Mouse (Mus musculus): ENCODE measurements around the gene Frmd4b. TPM values are rescaled to one million over a fixed set of nuclear protein-coding genes. Genes with fewer than 3 reads are reported as not detected.

Frmd4b gene
- polyA plus RNA-seq, 1 experiment, result 6.8 TPM

DNA sequence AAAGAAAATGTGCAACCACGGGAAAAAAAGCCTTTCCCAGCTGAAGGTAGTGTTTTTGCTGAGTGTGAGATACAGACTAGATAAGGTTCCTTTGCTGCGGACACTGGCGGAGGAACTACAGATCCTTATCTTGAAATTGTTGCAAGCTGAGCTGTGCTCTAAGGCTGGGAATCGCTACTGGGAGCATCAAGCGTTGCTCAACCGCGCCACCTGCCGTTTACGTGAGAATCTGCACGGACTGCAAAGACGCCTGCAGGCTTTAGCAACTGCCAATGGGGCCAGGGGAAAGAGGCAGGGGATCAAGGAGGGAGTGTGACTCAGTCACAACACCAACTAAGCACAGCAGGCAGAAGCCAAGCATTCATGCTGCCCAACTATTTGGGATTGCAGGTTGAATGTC lies 94.2 kb downstream of the Frmd4b start:
- Histone ChIP-seq H3K4me1 (ENCODE audit: control insufficient read depth, insufficient read depth, low read length) (no peaks in the 10 kb centered on the region), H3K27ac (ENCODE audit: control insufficient read depth, insufficient read depth, low read depth, low read length) (no peak overlapping the region), H3K27me3 (ENCODE audit: control insufficient read depth, insufficient read depth, low read length) (no peaks in the 10 kb centered on the region), H3K36me3 (ENCODE audit: control insufficient read depth, insufficient read depth, low read length) (no peaks in the 10 kb centered on the region), H3K4me3 (ENCODE audit: control insufficient read depth, low read depth, low read length) (no peak overlapping the region)
- TF ChIP-seq POLR2A (IDR thresholded peaks at IDR 0.05; ENCODE audit: control insufficient read depth, low read depth, low read length), result no peak
- peak; percentile 96 for TF ChIP-seq CTCF (IDR thresholded peaks at IDR 0.05; ENCODE audit: control insufficient read depth, insufficient read depth, insufficient replicate concordance, low read depth, low read length)

DNA sequence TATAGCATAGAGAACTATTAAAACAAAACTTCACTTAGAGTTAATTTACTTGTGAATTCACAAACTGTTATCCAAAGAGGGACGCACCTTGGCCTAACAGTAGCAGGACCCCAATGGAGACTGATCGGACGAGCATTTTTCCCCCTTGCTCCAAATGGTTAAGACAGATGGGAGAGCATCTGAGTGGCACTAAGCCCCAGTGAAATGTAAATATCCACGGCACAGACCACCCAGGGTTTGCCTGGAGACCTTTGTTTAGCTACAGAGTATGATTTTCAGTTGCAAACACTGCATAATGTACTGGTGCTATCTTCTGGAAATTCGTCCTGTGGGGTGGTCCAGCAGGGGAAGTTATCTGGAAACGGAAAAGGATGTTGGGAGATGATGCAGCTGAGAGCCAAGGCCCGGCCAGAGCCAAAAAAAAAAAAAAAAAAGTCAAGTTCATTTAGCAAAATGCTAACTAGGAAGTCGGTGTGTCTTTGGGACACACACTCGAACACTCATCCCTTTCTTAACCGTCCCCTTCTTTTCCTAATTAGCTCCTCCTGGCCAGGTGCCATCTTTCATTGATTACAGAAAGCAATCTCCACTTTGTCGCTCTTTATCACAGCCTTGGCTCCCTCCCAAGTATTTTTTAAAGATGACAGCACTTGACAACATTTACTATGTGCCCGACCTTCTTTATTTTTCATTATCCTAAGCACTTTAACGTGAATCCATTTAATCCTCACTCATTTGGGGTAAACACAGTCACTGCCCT lies 95.9 kb downstream of the Frmd4b start:
- no peak overlapping the region for H3K4me3 ChIP-seq (ENCODE audit: control insufficient read depth, low read depth, low read length)
- no peak overlapping the region for H3K27ac ChIP-seq (ENCODE audit: control insufficient read depth, insufficient read depth, low read depth, low read length)
- H3K4me1 ChIP-seq (ENCODE audit: control insufficient read depth, insufficient read depth, low read length), result no peaks in the 10 kb centered on the region
- no peaks in the 10 kb centered on the region for H3K36me3 ChIP-seq (ENCODE audit: control insufficient read depth, insufficient read depth, low read length)
- TF ChIP-seq POLR2A (IDR thresholded peaks at IDR 0.05; ENCODE audit: control insufficient read depth, low read depth, low read length), result no peak
- H3K27me3 ChIP-seq (ENCODE audit: control insufficient read depth, insufficient read depth, low read length), result no peaks in the 10 kb centered on the region

DNA sequence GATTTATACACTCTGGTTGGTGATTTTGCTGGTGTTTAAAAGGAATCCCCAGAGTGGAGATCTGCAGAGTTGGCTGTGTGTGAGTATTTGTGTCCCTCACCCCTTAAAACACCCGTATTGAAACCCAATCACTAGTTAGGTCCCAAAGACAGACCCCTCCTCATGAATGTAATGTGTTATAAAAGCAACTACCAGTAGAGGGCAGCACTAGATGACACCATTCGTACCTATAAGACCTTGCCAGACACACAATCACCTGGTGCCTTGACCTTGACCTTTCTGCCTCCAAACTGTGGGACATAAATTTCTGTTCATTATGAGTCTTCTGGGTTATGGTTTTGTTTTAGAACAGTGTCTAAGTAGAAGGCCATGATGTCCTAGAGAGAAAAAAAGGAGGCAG lies 96.8 kb downstream of the Frmd4b start:
- TF ChIP-seq POLR2A (IDR thresholded peaks at IDR 0.05; ENCODE audit: control insufficient read depth, low read depth, low read length), result no peak
- no peak; the same call in 1 of the 2 replicates for TF ChIP-seq CTCF (IDR thresholded peaks at IDR 0.05; ENCODE audit: control insufficient read depth, insufficient read depth, insufficient replicate concordance, low read depth, low read length)
- no peak overlapping the region for H3K4me3 ChIP-seq (ENCODE audit: control insufficient read depth, low read depth, low read length)
- H3K36me3 ChIP-seq (ENCODE audit: control insufficient read depth, insufficient read depth, low read length), result no peaks in the 10 kb centered on the region
- H3K4me1 ChIP-seq (ENCODE audit: control insufficient read depth, insufficient read depth, low read length), result no peaks in the 10 kb centered on the region
- H3K27ac ChIP-seq (ENCODE audit: control insufficient read depth, insufficient read depth, low read depth, low read length), result no peak overlapping the region
- H3K27me3 ChIP-seq (ENCODE audit: control insufficient read depth, insufficient read depth, low read length), result no peaks in the 10 kb centered on the region

DNA sequence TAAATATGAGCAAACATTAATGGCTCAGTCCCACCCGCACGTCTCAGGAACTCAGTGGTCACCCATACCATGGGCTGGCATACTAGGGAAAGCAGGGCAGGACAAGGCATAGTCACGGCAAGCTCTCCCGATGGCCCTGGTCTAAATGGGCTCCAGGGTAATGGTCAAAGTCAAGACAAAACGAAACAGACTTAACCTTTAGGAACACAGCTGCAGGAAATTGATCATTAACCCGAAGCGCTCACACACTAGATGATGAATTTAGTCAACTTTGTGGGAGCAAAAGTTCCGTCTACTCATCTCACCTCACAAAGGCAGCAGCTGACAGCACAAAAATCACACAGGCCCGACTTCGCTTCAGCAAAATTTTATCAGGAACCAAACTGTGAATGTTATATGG lies 97.8 kb downstream of the Frmd4b start:
- Histone ChIP-seq H3K27ac (ENCODE audit: control insufficient read depth, insufficient read depth, low read depth, low read length) (no peak overlapping the region), H3K4me1 (ENCODE audit: control insufficient read depth, insufficient read depth, low read length) (no peaks in the 10 kb centered on the region), H3K36me3 (ENCODE audit: control insufficient read depth, insufficient read depth, low read length) (no peaks in the 10 kb centered on the region), H3K27me3 (ENCODE audit: control insufficient read depth, insufficient read depth, low read length) (no peaks in the 10 kb centered on the region), H3K4me3 (ENCODE audit: control insufficient read depth, low read depth, low read length) (no peak overlapping the region)
- no peak for TF ChIP-seq POLR2A (IDR thresholded peaks at IDR 0.05; ENCODE audit: control insufficient read depth, low read depth, low read length)
- no peak for TF ChIP-seq CTCF (IDR thresholded peaks at IDR 0.05; ENCODE audit: control insufficient read depth, insufficient read depth, insufficient replicate concordance, low read depth, low read length)

DNA sequence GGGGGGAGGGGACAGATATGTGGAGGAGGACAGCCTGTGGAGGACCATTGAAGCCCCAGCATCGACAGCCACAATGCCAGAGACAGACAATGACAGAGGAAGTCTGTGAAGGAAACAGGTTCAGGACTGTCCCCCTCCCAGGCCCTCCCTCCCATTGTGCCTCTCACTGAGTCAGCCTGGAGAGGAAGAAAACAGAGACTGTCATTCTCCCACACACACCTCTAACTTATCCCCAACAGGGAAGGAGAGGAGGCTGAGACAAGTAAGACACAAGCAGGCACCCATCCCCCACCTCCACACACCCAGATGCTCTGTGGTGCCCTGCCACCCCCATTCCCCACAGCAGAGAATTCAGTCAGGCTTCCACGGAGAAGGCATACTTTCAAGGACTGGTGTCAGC lies 98.9 kb downstream of the Frmd4b start:
- TF ChIP-seq POLR2A (IDR thresholded peaks at IDR 0.05; ENCODE audit: control insufficient read depth, low read depth, low read length) (no peak), CTCF (IDR thresholded peaks at IDR 0.05; ENCODE audit: control insufficient read depth, insufficient read depth, insufficient replicate concordance, low read depth, low read length) (no peak)
- no peak overlapping the region for H3K4me3 ChIP-seq (ENCODE audit: control insufficient read depth, low read depth, low read length)
- H3K27ac ChIP-seq (ENCODE audit: control insufficient read depth, insufficient read depth, low read depth, low read length), result no peak overlapping the region
- no peaks in the 10 kb centered on the region for H3K36me3 ChIP-seq (ENCODE audit: control insufficient read depth, insufficient read depth, low read length)
- no peaks in the 10 kb centered on the region for H3K27me3 ChIP-seq (ENCODE audit: control insufficient read depth, insufficient read depth, low read length)
- no peaks in the 10 kb centered on the region for H3K4me1 ChIP-seq (ENCODE audit: control insufficient read depth, insufficient read depth, low read length)

DNA sequence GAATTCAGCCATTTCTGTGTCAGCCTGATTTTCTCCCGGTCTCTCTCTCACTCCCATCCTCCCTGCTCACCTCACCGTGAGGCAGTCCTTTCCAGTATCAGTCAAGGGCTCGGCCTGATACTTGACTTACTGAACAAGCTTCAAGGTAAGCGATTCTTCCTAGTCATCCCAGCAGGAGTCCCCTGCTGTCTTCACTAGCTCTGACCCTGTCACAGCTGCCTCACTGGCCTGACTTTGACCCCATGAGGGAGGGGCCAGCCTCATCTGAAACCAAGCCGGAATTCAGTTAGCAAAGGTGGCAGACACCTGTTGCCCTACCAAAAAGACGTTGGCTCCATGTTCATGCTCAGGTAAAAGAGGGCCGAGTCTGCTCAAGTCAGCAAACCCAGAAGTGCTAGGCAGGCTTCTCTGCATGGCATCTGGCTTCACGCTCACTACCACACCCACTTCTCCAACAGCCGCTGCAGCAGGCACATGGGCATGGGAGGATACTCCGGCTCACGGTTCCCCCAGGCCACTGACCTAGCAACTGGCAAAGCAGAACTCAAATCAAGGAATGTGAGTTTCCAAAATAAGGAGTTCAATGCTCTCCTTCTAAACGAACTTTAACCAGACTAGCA lies 99.6 kb downstream of the Frmd4b start:
- TF ChIP-seq POLR2A (IDR thresholded peaks at IDR 0.05; ENCODE audit: control insufficient read depth, low read depth, low read length) (no peak), CTCF (IDR thresholded peaks at IDR 0.05; ENCODE audit: control insufficient read depth, insufficient read depth, insufficient replicate concordance, low read depth, low read length) (no peak)
- Histone ChIP-seq H3K4me3 (ENCODE audit: control insufficient read depth, low read depth, low read length) (no peak overlapping the region), H3K27ac (ENCODE audit: control insufficient read depth, insufficient read depth, low read depth, low read length) (no peak overlapping the region), H3K36me3 (ENCODE audit: control insufficient read depth, insufficient read depth, low read length) (no peaks in the 10 kb centered on the region), H3K4me1 (ENCODE audit: control insufficient read depth, insufficient read depth, low read length) (no peaks in the 10 kb centered on the region), H3K27me3 (ENCODE audit: control insufficient read depth, insufficient read depth, low read length) (no peaks in the 10 kb centered on the region)

DNA sequence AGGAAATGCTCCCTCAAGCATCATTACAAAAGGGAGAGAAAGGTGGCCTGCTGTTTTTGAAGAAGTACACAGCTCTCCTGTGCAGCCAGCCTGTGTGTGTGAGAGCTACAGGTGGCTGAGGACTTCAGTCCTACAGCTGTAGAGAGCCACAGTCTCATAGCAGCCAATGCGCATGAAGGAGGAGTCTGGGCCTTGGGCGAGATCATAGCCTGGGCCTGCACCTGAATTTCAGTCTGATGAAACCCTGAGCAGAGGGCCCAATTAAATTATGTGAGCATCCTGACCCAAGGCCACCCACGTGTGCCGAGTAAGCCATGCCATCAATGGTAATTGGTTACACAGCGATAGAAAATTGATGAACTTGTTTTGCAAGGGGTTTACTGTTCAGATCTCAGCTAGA lies 100.4 kb downstream of the Frmd4b start:
- Histone ChIP-seq H3K27ac (ENCODE audit: control insufficient read depth, insufficient read depth, low read depth, low read length) (no peak overlapping the region), H3K4me1 (ENCODE audit: control insufficient read depth, insufficient read depth, low read length) (no peaks in the 10 kb centered on the region), H3K27me3 (ENCODE audit: control insufficient read depth, insufficient read depth, low read length) (no peaks in the 10 kb centered on the region), H3K36me3 (ENCODE audit: control insufficient read depth, insufficient read depth, low read length) (no peaks in the 10 kb centered on the region), H3K4me3 (ENCODE audit: control insufficient read depth, low read depth, low read length) (no peak overlapping the region)
- TF ChIP-seq CTCF (IDR thresholded peaks at IDR 0.05; ENCODE audit: control insufficient read depth, insufficient read depth, insufficient replicate concordance, low read depth, low read length) (no peak), POLR2A (IDR thresholded peaks at IDR 0.05; ENCODE audit: control insufficient read depth, low read depth, low read length) (no peak)
